Mouse (Mus musculus) liver, embryonic 14.5 days (tissue): ENCODE measurements around the gene Plin5. TPM values are rescaled to one million over a fixed set of nuclear protein-coding genes. Genes with fewer than 3 reads are reported as not detected.

ENCODE experiments used
- ATAC-seq: fragments of 200-750 bp; cut with Nextera tagmentation; 2 replicates; pipeline ENCODE4 v1.8.0; 2017; ENCODE audit warnings: moderate number of reproducible peaks, mild to moderate bottlenecking, moderate library complexity; ENCODE audit not compliant: insufficient read depth
- DNase-seq, 3 experiments: peaks; one replicate each; pipeline ENCODE4 v3.0.0-alpha.2; 2012 to 2013; ENCODE audit warnings: low read depth in 3 of 3, low spot score in 3 of 3
- H3K27ac ChIP-seq: fragments of 300-500 bp; sonication (generic); 2 replicates; pipeline ENCODE4 v1.5.1; 2014; ENCODE audit warnings: moderate library complexity, mild to moderate bottlenecking, control low read depth, inconsistent platforms
- H3K27me3 ChIP-seq: fragments of 300-500 bp; sonication (generic); 2 replicates; pipeline ENCODE4 v1.6.1; 2014; ENCODE audit warnings: mild to moderate bottlenecking, low read length, moderate library complexity; ENCODE audit not compliant: control insufficient read depth, insufficient read depth
- H3K36me3 ChIP-seq: fragments of 300-500 bp; sonication (generic); replicated peaks from 2 replicates; pipeline ENCODE4 v1.6.1; 2014; ENCODE audit warnings: low read depth; ENCODE audit not compliant: control insufficient read depth, insufficient read depth
- H3K4me1 ChIP-seq, 2 experiments: fragments of 200-500 bp in 1 of 2; fragments of 300-500 bp in 1 of 2; sonication (generic) in 1 of 2; replicated peaks; 2 replicates each; pipeline ENCODE4 v1.6.1; 2012 to 2014; ENCODE audit warnings: antibody characterized with exemption in 1 of 2, inconsistent platforms in 1 of 2, low read length in 1 of 2; ENCODE audit not compliant: control insufficient read depth in 2 of 2, insufficient read depth in 2 of 2
- H3K4me2 ChIP-seq: fragments of 300-500 bp; sonication (generic); 2 replicates; pipeline ENCODE4 v1.6.1; 2014; ENCODE audit warnings: low read depth, mild to moderate bottlenecking, control low read depth, moderate library complexity
- H3K4me3 ChIP-seq, 2 experiments: fragments of 200-500 bp in 1 of 2; fragments of 300-500 bp in 1 of 2; sonication (generic) in 1 of 2; 2 replicates each; pipeline ENCODE4 v1.5.1; 2012 to 2014; ENCODE audit warnings: low read depth in 2 of 2, low read length in 2 of 2, mild to moderate bottlenecking in 2 of 2, control low read depth in 1 of 2, inconsistent platforms in 1 of 2, moderate library complexity in 1 of 2; ENCODE audit not compliant: insufficient read depth in 1 of 2
- H3K9ac ChIP-seq: fragments of 300-500 bp; sonication (generic); replicated peaks from 2 replicates; pipeline ENCODE4 v1.6.1; 2014; ENCODE audit warnings: mild to moderate bottlenecking, control low read depth, moderate library complexity
- H3K9me3 ChIP-seq: fragments of 300-500 bp; sonication (generic); 2 replicates; pipeline ENCODE4 v1.6.1; 2016; ENCODE audit warnings: low read length, mixed read lengths; ENCODE audit not compliant: control insufficient read depth
- CTCF ChIP-seq: IDR thresholded peaks from 2 replicates; pipeline ENCODE4 v1.5.1; 2016; ENCODE audit warnings: antibody characterized with exemption, low read depth, control low read depth
- EP300 ChIP-seq: IDR thresholded peaks from 2 replicates; pipeline ENCODE4 v1.6.1; 2016; ENCODE audit warnings: antibody characterized with exemption, low read depth
- WGBS: fragments of 180-500 bp; shearing (Covaris S2); extraction: QIAGEN DNeasy Blood & Tissue Kit; methylation state at CpG from one replicate; pipeline ENCODE4 v1.1.7; 2014; ENCODE audit not compliant: insufficient replicate concordance; 5-methylcytosine and 5-hydroxymethylcytosine counted together
- polyA plus RNA-seq, 2 experiments: library from polyadenylated mRNA; depleted of rRNA in 1 of 2; stranded (reverse) in 1 of 2; unstranded in 1 of 2; fragments of >200 nt; fragmentation: Nextera tagmentation in 1 of 2; extraction: Ambion mirVana in 1 of 2; gene quantifications; 2 replicates each; pipeline versions ENCODE4 v1.2.1 to v1.2.3; 2012 to 2014

Plin5 gene
- polyA plus RNA-seq, 2 experiments: 0.11 to 0.34 TPM

- Histone ChIP-seq H3K4me2 (peak overlapping the region; percentile 75), H3K27ac (no peak overlapping the region), H3K9me3 (no peaks in the 10 kb centered on the region), H3K27me3 (peaks cover 35% of the 10 kb centered on the region), H3K4me1 (peaks cover 0 to 4% of the 10 kb centered on the region in 2 experiments; a peak in 1 of 4 replicates), H3K9ac (no peak overlapping the region), H3K4me3 (peak overlapping the region in 1 of 2 experiments; percentile 57; a peak in 3 of 4 replicates), H3K36me3 (no peaks in the 10 kb centered on the region)
- no peak for TF ChIP-seq EP300
- no peak for TF ChIP-seq CTCF
- ATAC-seq: no peak
- 9% methylated on average over 17 of the region's 21 CpGs for WGBS
- DNase-seq: no peak
Observed at GRCm38 (mm10) chr17:56139355-56139754, 22.0 kb upstream of the Plin5 start.

- no peak overlapping the region for H3K4me2 ChIP-seq
- no peak overlapping the region for H3K27ac ChIP-seq
- ATAC-seq (no peak), DNase-seq (no peak)
- H3K9me3 ChIP-seq: no peaks in the 10 kb centered on the region
- H3K9ac ChIP-seq: no peak overlapping the region
- no peak overlapping the region for H3K4me3 ChIP-seq
- no peaks in the 10 kb centered on the region for H3K36me3 ChIP-seq
- H3K27me3 ChIP-seq: peaks cover 35% of the 10 kb centered on the region
- 32% methylated on average over 25 of the region's 25 CpGs for WGBS
- peaks cover 3 to 11% of the 10 kb centered on the region in 2 experiments; a peak in 3 of 4 replicates for H3K4me1 ChIP-seq
- no peak for TF ChIP-seq EP300
- TF ChIP-seq CTCF: no peak
Observed at GRCm38 (mm10) chr17:56137839-56138613, 20.6 kb upstream of the Plin5 start.

GRCm38 (mm10) chr17:56136558-56136957 lies 19.2 kb upstream of the Plin5 start:
- Histone ChIP-seq H3K4me1 (peaks cover 4 to 12% of the 10 kb centered on the region in 2 experiments; a peak in 3 of 4 replicates), H3K4me3 (no peak overlapping the region), H3K36me3 (no peaks in the 10 kb centered on the region), H3K27me3 (peaks cover 27% of the 10 kb centered on the region), H3K27ac (no peak overlapping the region), H3K9ac (no peak overlapping the region), H3K4me2 (no peak overlapping the region), H3K9me3 (no peaks in the 10 kb centered on the region)
- DNase-seq: no peak
- no peak for TF ChIP-seq EP300
- WGBS: 58% methylated on average over 7 of the region's 7 CpGs
- ATAC-seq: no peak

- ATAC-seq (peak; percentile 57), DNase-seq (peak; percentile 26 to 39 (median 32))
- TF ChIP-seq CTCF (peak; percentile 96), EP300 (no peak)
- WGBS: 2% methylated on average over 27 of the region's 27 CpGs
- H3K36me3 ChIP-seq: no peaks in the 10 kb centered on the region
- H3K4me2 ChIP-seq: peak overlapping the region; percentile 78
- H3K9ac ChIP-seq: 0 out of 2 replicates have a peak overlapping the region, but pooled peaks have one; percentile 21
- H3K4me3 ChIP-seq: peak overlapping the region; percentile 48
- peaks cover 7% of the 10 kb centered on the region for H3K27me3 ChIP-seq
- H3K4me1 ChIP-seq: peaks cover 4 to 12% of the 10 kb centered on the region in 2 experiments; a peak in 3 of 4 replicates
- no peak overlapping the region for H3K27ac ChIP-seq
- no peaks in the 10 kb centered on the region for H3K9me3 ChIP-seq
Observed at GRCm38 (mm10) chr17:56134463-56134971, 17.1 kb upstream of the Plin5 start.
